Mouse (Mus musculus): Measurements from ENCODE around the gene Mcam. TPM values are rescaled to one million over a fixed set of nuclear protein-coding genes. Genes with fewer than 3 reads are reported as not detected.

Gene Mcam
- polyA plus RNA-seq, 1 experiment from 2014 or later: 18.1 TPM

DNA sequence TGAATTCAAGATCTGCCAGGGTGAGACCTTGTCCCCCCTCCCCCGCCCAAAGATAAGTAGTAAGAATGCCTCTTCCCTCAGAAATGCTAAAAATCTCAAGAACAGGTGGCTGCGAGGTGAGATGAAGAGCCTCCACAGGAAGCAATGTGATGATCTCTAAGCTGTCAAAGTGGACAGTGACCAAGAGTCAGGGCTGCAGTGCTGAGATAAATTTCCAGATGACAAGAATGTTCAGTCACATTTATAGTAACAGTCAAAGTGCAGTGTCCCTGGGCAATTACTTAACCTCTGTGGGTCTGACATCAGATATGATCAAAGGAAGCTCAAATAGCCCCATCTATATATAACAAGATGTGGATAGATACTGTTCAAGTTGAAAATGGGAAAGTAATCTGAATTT is 43.1 kb downstream of the Mcam start:
- Histone ChIP-seq H3K27me3 (no peaks in the 10 kb centered on the region), H3K9me3 (peaks cover 10% of the 10 kb centered on the region), H3K4me2 (no peak overlapping the region), H3K36me3 (peaks cover 32% of the 10 kb centered on the region), H3K9ac (replicated peaks) (no peak overlapping the region), H3K4me1 (replicated peaks) (no peaks in the 10 kb centered on the region), H3K4me3 (replicated peaks) (no peak overlapping the region), H3K27ac (no peak overlapping the region)
- WGBS: 86% methylated on average over 2 of the region's 2 CpGs
- ATAC-seq (ENCODE audit: insufficient number of reproducible peaks, insufficient read depth, low FRiP score, low TSS enrichment, low read depth): no peak

DNA sequence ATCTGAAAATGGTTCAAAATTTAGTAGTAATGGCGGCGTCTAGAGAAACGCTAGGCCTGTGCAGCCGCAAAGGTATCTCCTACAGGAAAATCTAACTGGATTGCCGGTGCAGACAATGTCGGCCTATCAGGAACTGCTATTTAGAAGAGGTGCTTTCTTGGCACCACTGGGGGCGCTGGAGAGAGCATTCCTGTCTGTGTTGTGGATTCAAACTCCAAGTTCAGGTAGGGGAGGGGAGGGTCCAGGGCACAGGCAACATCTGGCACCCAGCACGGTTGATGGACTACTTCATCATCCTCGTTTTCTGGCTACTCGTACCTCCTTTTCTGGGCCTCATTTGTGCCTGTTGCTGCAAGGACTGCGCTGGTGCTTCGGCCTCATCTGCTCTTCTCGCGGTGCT is 44.1 kb downstream of the Mcam start:
- H3K27me3 ChIP-seq: no peaks in the 10 kb centered on the region
- no peak for ATAC-seq (ENCODE audit: insufficient number of reproducible peaks, insufficient read depth, low FRiP score, low TSS enrichment, low read depth)
- H3K27ac ChIP-seq: no peak overlapping the region
- peaks cover 24% of the 10 kb centered on the region for H3K36me3 ChIP-seq
- no peaks in the 10 kb centered on the region for H3K4me1 ChIP-seq (replicated peaks)
- H3K4me3 ChIP-seq (replicated peaks): no peak overlapping the region
- H3K4me2 ChIP-seq: no peak overlapping the region
- peaks cover 10% of the 10 kb centered on the region for H3K9me3 ChIP-seq
- 84% methylated on average over 14 of the region's 14 CpGs for WGBS
- no peak overlapping the region for H3K9ac ChIP-seq (replicated peaks)

DNA sequence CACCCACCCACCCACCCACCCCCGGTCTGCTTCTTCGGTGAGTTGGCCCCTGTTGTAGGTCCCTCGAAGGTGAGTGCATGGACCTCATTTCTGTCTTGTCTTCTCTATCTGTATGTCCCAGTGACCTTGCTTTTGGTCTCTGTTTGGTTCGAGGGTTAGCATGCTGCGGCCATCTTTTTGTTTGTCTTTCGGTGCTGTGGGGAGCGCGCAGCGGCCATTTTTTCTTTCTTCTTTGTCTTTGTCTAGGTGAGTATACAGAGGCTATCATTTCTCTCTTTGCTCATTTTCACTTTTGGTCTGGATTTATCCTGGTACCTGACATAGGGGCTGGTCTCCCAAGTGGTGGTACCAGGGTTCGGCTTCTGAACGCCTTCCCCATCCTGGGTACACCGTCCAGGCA is 44.5 kb downstream of the Mcam start:
- Histone ChIP-seq H3K27me3 (no peaks in the 10 kb centered on the region), H3K36me3 (peaks cover 24% of the 10 kb centered on the region), H3K4me2 (no peak overlapping the region), H3K9ac (replicated peaks) (no peak overlapping the region), H3K27ac (no peak overlapping the region), H3K4me1 (replicated peaks) (no peaks in the 10 kb centered on the region), H3K4me3 (replicated peaks) (no peak overlapping the region), H3K9me3 (peaks cover 10% of the 10 kb centered on the region)
- WGBS: 98% methylated on average over 12 of the region's 12 CpGs
- ATAC-seq (ENCODE audit: insufficient number of reproducible peaks, insufficient read depth, low FRiP score, low TSS enrichment, low read depth): no peak

DNA sequence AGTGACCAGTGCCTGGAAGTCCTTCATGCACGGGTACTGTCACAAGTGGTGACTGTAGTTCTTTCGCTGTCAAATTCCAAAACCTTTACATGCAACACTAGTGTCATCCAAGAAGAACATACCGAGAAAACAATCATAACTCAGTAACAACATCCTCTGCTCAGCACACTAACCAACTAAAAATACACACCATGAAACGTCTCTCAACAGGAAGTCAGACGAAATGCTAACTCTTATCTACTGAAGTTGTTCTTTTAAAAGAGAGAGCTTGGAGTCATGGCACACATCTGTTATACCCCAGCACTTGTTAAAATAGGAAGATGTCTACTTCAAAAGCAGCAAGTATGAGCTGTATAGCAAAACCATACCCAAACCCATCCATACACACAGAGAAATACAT is 47.3 kb downstream of the Mcam start:
- WGBS: 89% methylated on average over 5 of the region's 5 CpGs
- Histone ChIP-seq H3K4me2 (no peak overlapping the region), H3K36me3 (peaks cover 24% of the 10 kb centered on the region), H3K4me3 (replicated peaks) (no peak overlapping the region), H3K9ac (replicated peaks) (no peak overlapping the region), H3K27me3 (no peaks in the 10 kb centered on the region), H3K9me3 (peaks cover 10% of the 10 kb centered on the region), H3K4me1 (replicated peaks) (no peaks in the 10 kb centered on the region), H3K27ac (no peak overlapping the region)
- no peak for ATAC-seq (ENCODE audit: insufficient number of reproducible peaks, insufficient read depth, low FRiP score, low TSS enrichment, low read depth)

DNA sequence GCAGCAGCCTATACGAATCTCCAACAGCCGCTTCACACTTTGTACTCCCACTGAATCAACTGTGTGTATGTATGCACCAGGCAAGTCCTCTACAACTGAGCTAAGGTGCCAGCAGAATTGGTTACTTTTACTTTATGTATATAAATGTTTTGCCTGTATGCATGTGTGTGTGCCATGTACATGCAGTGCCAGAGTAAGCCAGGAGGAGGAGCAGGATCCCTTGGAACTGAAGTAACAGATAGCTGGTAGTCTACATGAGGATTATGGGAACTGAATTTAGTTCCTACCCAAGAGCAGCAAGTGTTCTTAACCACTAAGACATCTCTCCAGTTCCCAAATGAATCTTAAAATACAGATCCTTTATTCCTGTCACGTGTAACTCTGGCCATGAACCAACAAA is 48.0 kb downstream of the Mcam start:
- ATAC-seq (ENCODE audit: insufficient number of reproducible peaks, insufficient read depth, low FRiP score, low TSS enrichment, low read depth): no peak
- Histone ChIP-seq H3K36me3 (peaks cover 24% of the 10 kb centered on the region), H3K27ac (no peak overlapping the region), H3K9ac (replicated peaks) (no peak overlapping the region), H3K4me3 (replicated peaks) (no peak overlapping the region), H3K27me3 (no peaks in the 10 kb centered on the region), H3K4me1 (replicated peaks) (no peaks in the 10 kb centered on the region), H3K4me2 (no peak overlapping the region), H3K9me3 (peaks cover 10% of the 10 kb centered on the region)
- WGBS: 89% methylated on average over 3 of the region's 3 CpGs

DNA sequence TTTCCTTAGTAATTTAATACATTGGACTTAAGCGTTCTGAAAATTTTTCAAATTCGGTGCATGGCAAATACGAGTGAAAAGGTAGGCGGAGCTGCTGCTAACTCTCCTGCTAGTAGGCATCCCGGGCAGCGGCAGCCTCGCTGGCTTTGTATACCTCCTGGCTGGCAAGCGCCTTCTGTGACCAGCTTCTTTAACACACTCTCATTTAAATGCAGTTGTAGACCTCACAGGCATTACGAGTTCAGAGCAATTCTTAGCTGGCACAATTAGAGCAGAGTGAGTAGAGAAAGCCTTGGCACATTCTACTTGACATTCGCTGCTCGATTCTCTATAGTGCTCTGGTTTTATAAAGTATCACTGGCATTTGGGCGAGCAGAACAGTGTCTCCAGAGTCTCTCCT is 54.0 kb downstream of the Mcam start:
- H3K36me3 ChIP-seq: no peaks in the 10 kb centered on the region
- H3K4me2 ChIP-seq: no peak overlapping the region
- WGBS: 82% methylated on average over 12 of the region's 12 CpGs
- no peaks in the 10 kb centered on the region for H3K9me3 ChIP-seq
- ATAC-seq (ENCODE audit: insufficient number of reproducible peaks, insufficient read depth, low FRiP score, low TSS enrichment, low read depth): no peak
- H3K9ac ChIP-seq (replicated peaks): no peak overlapping the region
- no peak overlapping the region for H3K4me3 ChIP-seq (replicated peaks)
- H3K27ac ChIP-seq: no peak overlapping the region; the same call in 1 of the 2 replicates
- H3K4me1 ChIP-seq (replicated peaks): no peaks in the 10 kb centered on the region; the same call in 1 of the 2 replicates
- H3K27me3 ChIP-seq: no peaks in the 10 kb centered on the region

DNA sequence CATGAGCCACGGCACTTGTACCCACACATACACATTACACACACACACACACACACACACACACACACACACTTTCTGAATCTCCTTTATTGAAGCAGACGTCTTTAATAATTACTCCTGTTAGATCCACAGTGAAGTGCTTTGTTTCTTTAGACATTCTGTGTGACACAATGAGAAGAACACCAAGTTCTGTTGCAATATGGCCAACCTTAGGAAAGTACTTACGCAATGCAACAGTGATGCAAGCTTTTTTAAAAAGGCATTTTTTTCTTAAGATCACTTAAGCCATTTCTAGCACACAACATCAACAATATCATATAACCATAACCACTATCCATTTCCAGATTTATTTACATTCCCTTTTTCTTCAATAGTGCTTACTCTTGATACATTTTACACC is 56.9 kb downstream of the Mcam start:
- no peaks in the 10 kb centered on the region; the same call in 1 of the 2 replicates for H3K4me1 ChIP-seq (replicated peaks)
- WGBS: 70% methylated on average over 3 of the region's 3 CpGs
- H3K27ac ChIP-seq: no peak overlapping the region
- H3K4me3 ChIP-seq (replicated peaks): no peak overlapping the region
- no peaks in the 10 kb centered on the region for H3K27me3 ChIP-seq
- no peak overlapping the region for H3K4me2 ChIP-seq
- no peaks in the 10 kb centered on the region for H3K9me3 ChIP-seq
- no peak for ATAC-seq (ENCODE audit: insufficient number of reproducible peaks, insufficient read depth, low FRiP score, low TSS enrichment, low read depth)
- H3K9ac ChIP-seq (replicated peaks): no peak overlapping the region
- peaks cover 8% of the 10 kb centered on the region; the same call in 1 of the 2 replicates for H3K36me3 ChIP-seq

DNA sequence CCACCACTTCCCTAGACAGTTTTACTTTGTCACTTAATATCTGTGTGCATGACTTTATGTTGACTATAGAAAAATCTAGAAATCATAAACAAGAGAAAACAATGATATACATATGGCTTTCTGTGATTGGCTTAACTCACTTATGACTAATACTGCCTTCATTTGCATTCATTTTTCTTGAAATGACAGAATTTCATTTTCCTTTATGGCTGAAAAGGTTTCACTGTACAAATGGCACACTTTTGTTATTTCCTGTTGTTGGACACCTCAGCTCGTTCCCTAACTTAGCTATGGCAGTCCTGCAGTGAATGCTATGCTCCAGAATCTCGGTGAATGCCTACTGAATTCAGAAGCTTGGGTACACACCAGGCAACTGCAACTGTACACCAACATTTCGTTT is 58.0 kb downstream of the Mcam start:
- Histone ChIP-seq H3K4me3 (replicated peaks) (no peak overlapping the region), H3K36me3 (peaks cover 15% of the 10 kb centered on the region; the same call in 1 of the 2 replicates), H3K9me3 (no peaks in the 10 kb centered on the region), H3K4me1 (replicated peaks) (no peaks in the 10 kb centered on the region; the same call in 1 of the 2 replicates), H3K27ac (no peak overlapping the region), H3K4me2 (no peak overlapping the region), H3K27me3 (no peaks in the 10 kb centered on the region), H3K9ac (replicated peaks) (no peak overlapping the region)
- ATAC-seq (ENCODE audit: insufficient number of reproducible peaks, insufficient read depth, low FRiP score, low TSS enrichment, low read depth): no peak
- whole genome bisulfite sequencing: 87% methylated on average over 3 of the region's 3 CpGs

Other genes starting within 250 kb of the Mcam start
- 0.47 TPM in 1 of 2 replicates, not detected in the other for gene Thy1, start 91.1 kb upstream of the Mcam start, polyA plus RNA-seq (2016; fragmentation: Nextera tagmentation; extraction: Ambion mirVana)
- 8.5 and 11.0 TPM in 2 replicates for gene Usp2, start 67.4 kb upstream of the Mcam start, polyA plus RNA-seq (2016; fragmentation: Nextera tagmentation; extraction: Ambion mirVana)
- 0.29 and 0.40 TPM in 2 replicates for gene Mfrp, start 32.7 kb upstream of the Mcam start, polyA plus RNA-seq (2016; fragmentation: Nextera tagmentation; extraction: Ambion mirVana)
- 0.84 TPM in 1 of 2 replicates, not detected in the other for gene C1qtnf5, start 27.2 kb upstream of the Mcam start, polyA plus RNA-seq (2016; fragmentation: Nextera tagmentation; extraction: Ambion mirVana)
- 0.08 and 0.17 TPM in 2 replicates for gene Gm49380, start 21.0 kb upstream of the Mcam start, polyA plus RNA-seq (2016; fragmentation: Nextera tagmentation; extraction: Ambion mirVana)
- gene Rnf26, start 21.0 kb upstream of the Mcam start, polyA plus RNA-seq (2016; fragmentation: Nextera tagmentation; extraction: Ambion mirVana): 89.6 and 91.4 TPM in 2 replicates
- 18.4 and 18.7 TPM in 2 replicates for gene Cbl, start 99.6 kb downstream of the Mcam start, polyA plus RNA-seq (2016; fragmentation: Nextera tagmentation; extraction: Ambion mirVana)
- gene Ccdc153, start 106.2 kb downstream of the Mcam start, polyA plus RNA-seq (2016; fragmentation: Nextera tagmentation; extraction: Ambion mirVana): not detected in 2 replicates
- gene Pdzd3, start 117.0 kb downstream of the Mcam start, polyA plus RNA-seq (2016; fragmentation: Nextera tagmentation; extraction: Ambion mirVana): not detected in 2 replicates
- gene Nlrx1, start 134.1 kb downstream of the Mcam start, polyA plus RNA-seq (2016; fragmentation: Nextera tagmentation; extraction: Ambion mirVana): 5.3 and 6.7 TPM in 2 replicates
- 7.0 and 7.7 TPM in 2 replicates for gene Abcg4, start 154.1 kb downstream of the Mcam start, polyA plus RNA-seq (2016; fragmentation: Nextera tagmentation; extraction: Ambion mirVana)
- gene Hinfp, start 171.2 kb downstream of the Mcam start, polyA plus RNA-seq (2016; fragmentation: Nextera tagmentation; extraction: Ambion mirVana): 29.1 and 33.2 TPM in 2 replicates
- 7.9 and 8.1 TPM in 2 replicates for gene C2cd2l, start 185.8 kb downstream of the Mcam start, polyA plus RNA-seq (2016; fragmentation: Nextera tagmentation; extraction: Ambion mirVana)
- 38.1 and 38.6 TPM in 2 replicates for gene Dpagt1, start 191.6 kb downstream of the Mcam start, polyA plus RNA-seq (2016; fragmentation: Nextera tagmentation; extraction: Ambion mirVana)
- 429 and 481 TPM in 2 replicates for gene H2afx, start 200.2 kb downstream of the Mcam start, polyA plus RNA-seq (2016; fragmentation: Nextera tagmentation; extraction: Ambion mirVana)
- 123 and 125 TPM in 2 replicates for gene Hmbs, start 209.8 kb downstream of the Mcam start, polyA plus RNA-seq (2016; fragmentation: Nextera tagmentation; extraction: Ambion mirVana)
- gene Vps11, start 227.2 kb downstream of the Mcam start, polyA plus RNA-seq (2016; fragmentation: Nextera tagmentation; extraction: Ambion mirVana): 28.9 and 30.7 TPM in 2 replicates
- gene Hyou1, start 245.0 kb downstream of the Mcam start, polyA plus RNA-seq (2016; fragmentation: Nextera tagmentation; extraction: Ambion mirVana): 34.0 and 36.4 TPM in 2 replicates